Mouse (Mus musculus): ENCODE measurements around the gene Tmem129. TPM values are rescaled to one million over a fixed set of nuclear protein-coding genes. Genes with fewer than 3 reads are reported as not detected.
A peak's percentile ranks its signal among the peaks of the same experiment; 100 is the strongest.

Gene Tmem129
- total RNA-seq, 2 experiments from 2014 or later, result 25.6 to 27.6 TPM

DNA sequence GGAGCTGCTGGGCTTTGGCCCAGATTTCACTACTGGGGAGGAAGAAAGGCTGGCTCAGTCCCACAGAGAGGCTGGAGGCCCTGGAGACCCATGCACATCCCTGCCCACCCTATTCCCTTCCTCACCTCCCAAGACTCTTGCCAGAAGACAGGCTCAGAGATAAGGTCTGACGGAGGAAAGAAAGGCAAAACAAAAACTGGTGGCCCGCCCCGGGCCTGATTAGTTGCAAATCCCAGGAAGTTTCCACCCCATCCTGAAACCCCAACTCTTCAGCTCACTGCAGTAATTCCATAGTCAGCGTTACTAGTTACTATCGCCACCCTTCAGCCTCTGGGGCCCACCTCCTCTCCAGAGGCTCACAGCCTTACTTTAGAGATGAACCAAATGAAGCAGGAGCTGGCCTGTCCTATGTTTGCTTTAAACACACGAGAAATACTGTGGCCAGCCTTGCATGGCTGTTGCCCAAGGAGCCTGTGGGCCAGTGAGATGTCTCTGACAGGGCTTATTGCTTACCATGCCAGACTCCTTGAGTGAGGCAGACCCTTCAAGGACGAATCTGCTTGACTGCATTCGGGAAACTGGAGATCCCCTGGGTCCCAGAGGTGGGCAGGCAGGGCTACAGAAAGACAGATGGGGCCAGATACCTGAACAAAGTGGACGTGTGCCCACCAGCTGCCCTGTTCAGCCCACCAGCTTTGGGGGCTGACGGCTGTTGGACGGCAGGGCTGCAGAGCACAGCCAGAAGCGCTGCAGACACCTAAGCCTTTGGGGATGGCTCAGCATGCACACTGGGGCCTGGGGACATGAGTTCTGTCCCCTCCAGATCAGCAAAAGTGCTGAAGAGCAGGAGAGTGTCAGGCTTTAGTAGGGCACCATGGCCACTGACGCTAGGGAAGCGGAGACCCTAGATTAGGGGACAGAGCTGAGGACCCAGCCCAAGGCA, 30.3 kb upstream of the Tmem129 start:
- no peak for DNase-seq (ENCODE audit: low spot score in 2 of 2)
- intact Hi-C loops (cut with DNase I), result loop anchor here (5.0 kb wide), 1 partner anchor 39 kb away; no protein-coding TSS in a partner anchor

DNA sequence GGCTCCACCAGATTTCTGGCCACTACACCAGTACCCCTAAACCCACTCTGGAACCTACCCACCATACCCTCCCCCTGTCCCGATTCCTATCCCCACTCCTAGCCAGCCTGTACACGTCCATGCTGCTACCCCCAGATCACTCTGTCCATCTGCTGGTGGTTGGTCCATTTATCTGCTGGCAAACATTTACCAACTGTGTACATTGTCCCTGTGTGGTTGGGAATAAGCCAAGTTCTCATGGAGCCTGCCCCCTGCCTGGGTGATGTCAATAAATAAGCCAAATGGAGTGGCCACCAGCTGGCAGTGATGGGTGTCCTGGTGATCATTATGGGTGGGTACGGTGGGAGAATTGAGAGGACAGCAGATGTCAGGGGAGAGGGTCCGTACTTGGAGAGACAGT, 28.9 kb upstream of the Tmem129 start:
- no peak for DNase-seq (ENCODE audit: low spot score in 2 of 2)
- intact Hi-C loops (cut with DNase I), result loop anchor here (5.0 kb wide), 1 partner anchor 40 kb away; no protein-coding TSS in a partner anchor

GRCm38 (mm10) chr5:33684932-33685331, 26.7 kb upstream of the Tmem129 start:
- intact Hi-C loops (cut with DNase I), result loop anchor here (1.0 to 5.0 kb wide), 3 partner anchors 42 to 272 kb away; no protein-coding TSS in a partner anchor
- DNase-seq (ENCODE audit: low spot score in 2 of 2), result no peak

DNA sequence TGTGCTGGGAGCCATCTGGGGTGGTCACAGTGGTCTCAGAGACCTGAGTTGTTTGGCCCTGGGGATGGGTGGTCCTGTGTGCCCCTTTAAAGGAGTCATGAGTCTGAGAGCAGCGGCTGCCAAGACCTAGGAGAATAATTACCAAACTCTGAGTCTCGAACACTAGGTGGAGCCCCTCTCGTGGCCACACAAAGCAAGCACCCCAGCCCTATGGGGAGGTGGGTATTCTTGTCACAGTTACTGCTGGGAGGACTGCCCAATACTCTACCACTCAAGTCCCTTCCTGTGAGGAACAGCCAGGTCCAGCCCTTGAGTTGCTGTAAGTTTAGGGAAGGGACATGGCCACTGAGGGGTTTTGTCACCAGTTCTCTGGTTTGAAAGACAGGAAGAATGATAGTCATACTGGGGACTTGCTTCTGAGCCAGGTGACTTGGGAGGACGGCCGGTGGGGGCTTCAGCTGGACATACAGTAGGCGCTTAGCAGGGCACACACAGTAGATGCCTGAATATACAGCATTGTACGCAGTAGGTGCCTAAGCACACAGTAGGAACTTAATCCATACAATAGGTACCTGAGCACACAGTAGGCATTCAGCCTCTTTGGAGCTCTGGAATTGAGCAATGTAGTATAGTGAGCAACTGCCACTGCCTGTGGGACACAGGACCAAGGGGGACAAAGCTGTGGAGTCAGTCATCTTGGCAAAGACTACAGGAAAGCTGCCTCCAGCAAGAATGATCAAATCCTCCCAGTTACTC, 25.9 kb upstream of the Tmem129 start:
- peak; percentile 51 to 57 for DNase-seq (ENCODE audit: low spot score in 2 of 2)
- intact Hi-C loops (cut with DNase I), result loop anchor here (1.0 to 5.0 kb wide), 2 partner anchors 54 to 273 kb away; no protein-coding TSS in a partner anchor

GRCm38 (mm10) chr5:33682963-33683362, 24.7 kb upstream of the Tmem129 start:
- intact Hi-C loops (cut with DNase I), result loop anchor here (5.0 kb wide), 1 partner anchor 274 kb away; no protein-coding TSS in a partner anchor
- DNase-seq (ENCODE audit: low spot score in 2 of 2), result no peak

- intact Hi-C loops (cut with DNase I), result loop anchor here (5.0 kb wide), 1 partner anchor 276 kb away; no protein-coding TSS in a partner anchor
- no peak for DNase-seq (ENCODE audit: low spot score in 2 of 2)
Observed at GRCm38 (mm10) chr5:33681611-33682388, 23.6 kb upstream of the Tmem129 start.

DNA sequence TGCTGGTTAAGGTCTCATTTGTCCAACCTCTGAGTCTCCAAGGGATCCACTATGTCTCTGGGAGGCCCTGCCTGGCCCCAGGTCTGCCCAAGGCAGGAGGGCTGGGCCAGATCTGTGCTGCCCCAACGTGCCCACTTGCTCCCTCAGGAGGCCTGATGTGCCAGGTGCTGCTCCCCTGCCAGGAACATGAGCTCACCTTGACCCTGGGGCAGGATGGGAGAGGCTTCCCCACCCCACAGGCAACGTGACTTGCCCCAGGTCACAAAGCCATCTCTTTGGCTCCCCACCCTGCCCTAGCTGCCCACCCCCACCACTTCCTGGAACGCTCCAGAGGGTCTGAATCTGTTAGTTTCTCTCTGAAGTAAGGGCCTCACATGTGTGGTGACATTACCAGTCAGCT, 22.8 kb upstream of the Tmem129 start:
- intact Hi-C loops (cut with DNase I), result loop anchor here (5.0 kb wide), 1 partner anchor 276 kb away; no protein-coding TSS in a partner anchor
- no peak for DNase-seq (ENCODE audit: low spot score in 2 of 2)

- no peak for DNase-seq (ENCODE audit: low spot score in 2 of 2)
Observed at GRCm38 (mm10) chr5:33678244-33678643, 20.0 kb upstream of the Tmem129 start.

DNA sequence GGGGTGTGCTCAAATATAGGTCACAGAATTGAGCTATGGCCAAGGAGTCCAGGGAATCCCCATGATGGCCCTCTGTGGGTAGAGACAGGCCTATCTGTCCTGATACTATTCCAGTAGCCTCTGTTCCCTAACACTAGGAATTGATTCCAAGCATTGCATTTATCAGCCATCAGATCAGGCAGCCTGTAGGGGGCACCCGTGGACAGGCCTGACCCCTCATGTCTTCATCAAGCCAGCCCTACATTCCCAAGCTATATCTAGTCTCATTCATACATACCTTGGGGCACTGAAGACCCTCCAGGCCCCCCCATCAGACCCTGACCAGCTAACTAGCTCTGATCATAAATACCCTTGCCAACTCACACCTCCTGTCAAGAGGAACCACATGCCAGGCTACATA, 17.7 kb upstream of the Tmem129 start:
- intact Hi-C loops (cut with DNase I), result no loop called here
- peak; percentile 43 to 63 for DNase-seq (ENCODE audit: low spot score in 2 of 2)

More at GRCm38 (mm10) chr5:33678244-33678643, 20.0 kb upstream of the Tmem129 start:
- intact Hi-C loops (cut with DNase I), result no loop called here

DNA sequence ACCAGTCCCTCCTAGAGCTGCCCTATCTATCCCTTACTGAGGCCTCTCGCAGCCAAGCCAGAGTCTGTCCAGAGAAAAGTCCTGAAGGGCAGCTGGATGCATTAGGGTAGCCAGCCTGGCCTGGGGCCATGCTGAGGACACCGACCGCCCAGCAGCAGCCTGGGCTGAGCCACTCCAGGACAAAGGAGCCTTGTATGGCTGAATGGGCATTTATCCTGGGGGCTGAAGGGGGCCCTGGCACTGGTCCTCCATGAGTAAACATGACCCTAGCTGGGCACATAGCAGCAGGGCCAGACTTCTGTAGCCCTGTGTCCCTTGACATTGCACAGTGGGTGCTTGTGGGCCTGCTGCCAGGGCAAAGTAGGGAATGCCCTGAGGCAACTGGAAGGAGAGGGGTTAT, 16.2 kb upstream of the Tmem129 start:
- intact Hi-C loops (cut with DNase I), result no loop called here
- DNase-seq (ENCODE audit: low spot score in 2 of 2), result peak; percentile 46 to 62

GRCm38 (mm10) chr5:33671659-33672058, 13.4 kb upstream of the Tmem129 start:
- intact Hi-C loops (cut with DNase I), result no loop called here
- no peak for DNase-seq (ENCODE audit: low spot score in 2 of 2)

DNA sequence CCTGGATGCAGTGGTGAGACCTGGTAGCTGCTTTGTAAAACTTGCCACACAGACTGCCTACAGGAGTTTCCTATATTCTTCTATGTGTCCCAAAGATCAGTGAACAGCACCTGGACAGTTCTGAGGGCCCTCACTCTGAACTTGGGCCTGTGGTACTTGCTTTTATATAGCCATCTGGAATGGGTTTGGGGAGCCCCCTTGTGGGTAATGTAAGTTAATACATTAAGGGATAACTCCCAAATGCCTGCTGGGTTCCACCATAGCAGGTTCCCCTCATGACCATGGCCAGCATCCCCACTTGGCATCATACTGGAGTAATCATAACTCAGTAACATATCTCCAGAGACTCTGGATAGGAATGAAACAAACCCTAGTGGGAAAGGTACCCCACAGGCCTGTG, 10.0 kb upstream of the Tmem129 start:
- intact Hi-C loops (cut with DNase I), result no loop called here

GRCm38 (mm10) chr5:33658664-33659050, 441 bp upstream of the Tmem129 start:
- no peak for DNase-seq (ENCODE audit: low spot score in 2 of 2)
- intact Hi-C loops (cut with DNase I), result loop anchor here (5.0 kb wide), 1 partner anchor 279 kb away; the partner anchor contains the start of gene Nelfa

More for the DNA sequence above, 10.0 kb upstream of the Tmem129 start:
- peak in 1 of 2 experiments; percentile 31 for DNase-seq (ENCODE audit: low spot score in 2 of 2)

- no peak for DNase-seq (ENCODE audit: low spot score in 2 of 2)
- intact Hi-C loops (cut with DNase I), result loop anchor here (2.0 to 5.0 kb wide), 2 partner anchors 125 to 280 kb away; partner anchors contain the start of genes Letm1 and Nelfa
Observed at GRCm38 (mm10) chr5:33657251-33657786, 897 bp downstream of the Tmem129 start.

- no peak for DNase-seq (ENCODE audit: low spot score in 2 of 2)
- intact Hi-C loops (cut with DNase I), result loop anchor here (2.0 to 5.0 kb wide), 2 partner anchors 126 to 281 kb away; partner anchors contain the start of genes Letm1 and Nelfa
Observed at GRCm38 (mm10) chr5:33656739-33657138, 1.5 kb downstream of the Tmem129 start.

GRCm38 (mm10) chr5:33655251-33655840, 2.9 kb downstream of the Tmem129 start:
- no peak for DNase-seq (ENCODE audit: low spot score in 2 of 2)
- intact Hi-C loops (cut with DNase I), result loop anchor here (5.0 kb wide), 1 partner anchor 282 kb away; the partner anchor contains the start of gene Nelfa

GRCm38 (mm10) chr5:33654424-33654823, 3.8 kb downstream of the Tmem129 start:
- no peak for DNase-seq (ENCODE audit: low spot score in 2 of 2)
- intact Hi-C loops (cut with DNase I), result no loop called here

DNA sequence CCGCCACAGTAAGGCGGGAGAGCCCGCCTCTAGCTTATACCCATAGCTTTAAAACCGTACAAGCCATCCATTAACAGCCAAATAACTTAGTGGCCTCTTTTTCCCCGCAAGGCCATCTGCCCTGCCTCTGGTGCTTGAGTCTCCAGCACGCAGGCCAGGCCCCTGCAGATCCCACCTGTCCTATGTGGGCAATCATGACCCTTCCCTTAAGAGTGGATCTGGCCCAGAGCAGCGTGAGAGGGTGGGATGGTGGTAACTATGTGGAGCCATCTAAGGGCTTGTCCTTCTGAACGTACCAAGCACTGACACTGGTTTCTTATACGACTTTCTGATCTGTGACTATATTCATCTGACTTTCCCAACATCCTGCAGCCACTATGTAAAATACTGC, 5.4 kb downstream of the Tmem129 start:
- intact Hi-C loops (cut with DNase I), result no loop called here
- DNase-seq (ENCODE audit: low spot score in 2 of 2), result no peak

All from left cerebral cortex, postnatal 25 days (tissue).